Comparison of ENCODE assay signal across 12 mouse cellular contexts in genomic region chr17:69158690-69159089, GRCm38 (mm10).
DNase-seq lines count a peak whose midpoint lies in the region; ATAC-seq lines count a peak whose summit lies in the region.
"Had no signal": no experiment of that assay in that cellular context is flagged by ENCODE, and none has a peak within 500 bp of the region (broad histone marks: within the 10 kb centered on the region; RNA-seq: fewer than 3 reads in every experiment).

No protein-coding gene starts in this region.

- no peak overlapping the region for H3K9ac ChIP-seq in hindbrain, embryonic 13.5 days
- H3K9ac ChIP-seq in hindbrain, embryonic 11.5 days (ENCODE audit: low read depth, low read length), result no peak overlapping the region
- no peak overlapping the region for H3K9ac ChIP-seq in embryonic facial prominence, embryonic 12.5 days
- H3K9ac ChIP-seq in forebrain, embryonic 11.5 days (ENCODE audit: low read length), result no peak overlapping the region
- H3K9ac ChIP-seq in midbrain, embryonic 14.5 days (replicated peaks; ENCODE audit: low read length), result no peak overlapping the region
- H3K9ac ChIP-seq: liver, embryonic 13.5 days had no signal

- WGBS in hindbrain, embryonic 13.5 days, result 78% methylated on average over 5 of the region's 5 CpGs
- WGBS in hindbrain, embryonic 11.5 days, result 82% methylated on average over 5 of the region's 5 CpGs
- 34% methylated on average over 5 of the region's 5 CpGs for WGBS in embryonic facial prominence, embryonic 12.5 days
- 76% methylated on average over 5 of the region's 5 CpGs for WGBS in forebrain, embryonic 11.5 days
- WGBS in midbrain, embryonic 14.5 days, result 77% methylated on average over 5 of the region's 5 CpGs

- H3K36me3 ChIP-seq in hindbrain, embryonic 13.5 days, result no peaks in the 10 kb centered on the region
- H3K36me3 ChIP-seq in hindbrain, embryonic 11.5 days (ENCODE audit: control insufficient read depth, insufficient read depth, low read length), result no peaks in the 10 kb centered on the region
- H3K36me3 ChIP-seq in embryonic facial prominence, embryonic 12.5 days, result no peaks in the 10 kb centered on the region
- H3K36me3 ChIP-seq in forebrain, embryonic 11.5 days (ENCODE audit: control insufficient read depth, insufficient read depth, low read length), result no peaks in the 10 kb centered on the region
- no peaks in the 10 kb centered on the region for H3K36me3 ChIP-seq in midbrain, embryonic 14.5 days (ENCODE audit: control insufficient read depth, insufficient read depth, low read length)
- H3K36me3 ChIP-seq: liver, embryonic 13.5 days had no signal

- H3K27ac ChIP-seq in hindbrain, embryonic 13.5 days, result no peak overlapping the region
- H3K27ac ChIP-seq in hindbrain, embryonic 11.5 days (ENCODE audit: low read depth, low read length), result no peak overlapping the region
- peak overlapping the region; percentile 87 for H3K27ac ChIP-seq in embryonic facial prominence, embryonic 12.5 days
- no peak overlapping the region for H3K27ac ChIP-seq in forebrain, embryonic 11.5 days (ENCODE audit: low read depth, low read length)
- no peak overlapping the region for H3K27ac ChIP-seq in midbrain, embryonic 14.5 days (replicated peaks; ENCODE audit: low read depth, low read length)
- H3K27ac ChIP-seq: liver, embryonic 13.5 days had no signal

- H3K4me3 ChIP-seq in hindbrain, embryonic 13.5 days, result peak overlapping the region; percentile 8; the same call in 1 of the 2 replicates
- H3K4me3 ChIP-seq in hindbrain, embryonic 11.5 days (ENCODE audit: low read depth, low read length), result no peak overlapping the region
- H3K4me3 ChIP-seq in embryonic facial prominence, embryonic 12.5 days, result peak overlapping the region; percentile 90
- H3K4me3 ChIP-seq in forebrain, embryonic 11.5 days (ENCODE audit: low read depth, low read length), result no peak overlapping the region
- H3K4me3 ChIP-seq in midbrain, embryonic 14.5 days (replicated peaks; ENCODE audit: low read depth, low read length), result no peak overlapping the region
- H3K4me3 ChIP-seq: liver, embryonic 13.5 days; megakaryocyte, embryonic 14.5 days had no signal

- no peaks in the 10 kb centered on the region for H3K27me3 ChIP-seq in hindbrain, embryonic 13.5 days
- H3K27me3 ChIP-seq in hindbrain, embryonic 11.5 days (ENCODE audit: control insufficient read depth, insufficient read depth, low read length), result no peaks in the 10 kb centered on the region
- no peaks in the 10 kb centered on the region for H3K27me3 ChIP-seq in embryonic facial prominence, embryonic 12.5 days
- no peaks in the 10 kb centered on the region for H3K27me3 ChIP-seq in forebrain, embryonic 11.5 days (ENCODE audit: control insufficient read depth, insufficient read depth, low read length)
- no peaks in the 10 kb centered on the region for H3K27me3 ChIP-seq in midbrain, embryonic 14.5 days (ENCODE audit: control insufficient read depth, insufficient read depth, low read length)

- H3K4me2 ChIP-seq in hindbrain, embryonic 13.5 days, result peak overlapping the region; percentile 89
- H3K4me2 ChIP-seq in hindbrain, embryonic 11.5 days (replicated peaks; ENCODE audit: low read depth, low read length), result no peak overlapping the region
- H3K4me2 ChIP-seq in embryonic facial prominence, embryonic 12.5 days (replicated peaks), result peak overlapping the region; percentile 68
- peak overlapping the region; percentile 26; the same call in 1 of the 2 replicates for H3K4me2 ChIP-seq in forebrain, embryonic 11.5 days (ENCODE audit: low read depth, low read length, severe bottlenecking)
- peak overlapping the region; percentile 86 for H3K4me2 ChIP-seq in midbrain, embryonic 14.5 days (ENCODE audit: low read length)

- no peaks in the 10 kb centered on the region for H3K9me3 ChIP-seq in hindbrain, embryonic 13.5 days
- H3K9me3 ChIP-seq in hindbrain, embryonic 11.5 days (ENCODE audit: control insufficient read depth, low read length), result no peaks in the 10 kb centered on the region
- no peaks in the 10 kb centered on the region for H3K9me3 ChIP-seq in embryonic facial prominence, embryonic 12.5 days
- no peaks in the 10 kb centered on the region for H3K9me3 ChIP-seq in forebrain, embryonic 11.5 days (ENCODE audit: control insufficient read depth, low read length)
- no peaks in the 10 kb centered on the region for H3K9me3 ChIP-seq in midbrain, embryonic 14.5 days (ENCODE audit: control insufficient read depth, low read length)
- H3K9me3 ChIP-seq: liver, embryonic 13.5 days had no signal

- ATAC-seq in hindbrain, embryonic 13.5 days (ENCODE audit: low FRiP score), result no peak
- no peak for ATAC-seq in hindbrain, embryonic 11.5 days (ENCODE audit: low FRiP score)
- no peak for ATAC-seq in embryonic facial prominence, embryonic 12.5 days (ENCODE audit: insufficient number of reproducible peaks, insufficient read depth, low FRiP score, low TSS enrichment)
- ATAC-seq in forebrain, embryonic 11.5 days (replicated peaks; ENCODE audit: low FRiP score), result no peak
- ATAC-seq in midbrain, embryonic 14.5 days (ENCODE audit: low FRiP score, low TSS enrichment), result no peak

- H3K4me1 ChIP-seq in hindbrain, embryonic 13.5 days (replicated peaks), result peaks cover 20% of the 10 kb centered on the region
- H3K4me1 ChIP-seq in hindbrain, embryonic 11.5 days (replicated peaks; ENCODE audit: control insufficient read depth, insufficient read depth, low read length), result no peaks in the 10 kb centered on the region
- peaks cover 26% of the 10 kb centered on the region for H3K4me1 ChIP-seq in embryonic facial prominence, embryonic 12.5 days
- no peaks in the 10 kb centered on the region for H3K4me1 ChIP-seq in forebrain, embryonic 11.5 days (replicated peaks; ENCODE audit: control insufficient read depth, insufficient read depth, low read length)
- no peaks in the 10 kb centered on the region for H3K4me1 ChIP-seq in midbrain, embryonic 14.5 days (ENCODE audit: control insufficient read depth, insufficient read depth, low read length)
- H3K4me1 ChIP-seq: liver, embryonic 13.5 days; megakaryocyte, embryonic 14.5 days had no signal

- DNase-seq in hindbrain, embryonic 11.5 days (ENCODE audit: low spot score), result no peak
- DNase-seq in forebrain, embryonic 11.5 days (ENCODE audit: low spot score), result no peak
- DNase-seq in midbrain, embryonic 14.5 days, result no peak
- DNase-seq in thymus, postnatal 25 days, result no peak
- DNase-seq in right cerebral cortex, postnatal 4 days, result no peak
- DNase-seq in thymus, adult 18-20 months, result no peak
- DNase-seq: adrenal gland, adult 8-10 months; cerebellum, adult 11 months; liver, embryonic 13.5 days had no signal

Comparison
In these comparisons a context has a peak if more than half of its experiments do, and no peak if none do; other contexts are left out.
1. H3K4me3 ChIP-seq: peak in hindbrain, embryonic 13.5 days (single experiment) and embryonic facial prominence, embryonic 12.5 days (single experiment); none in hindbrain, embryonic 11.5 days (single experiment), forebrain, embryonic 11.5 days (single experiment) and midbrain, embryonic 14.5 days (single experiment).